Mouse (Mus musculus): Measurements from ENCODE around the gene Olfr548-ps1.

GRCm38 (mm10) chr7:102564999-102565997 lies 24.6 kb downstream of the Olfr548-ps1 start, which contains the start of gene Trim21:
- TF ChIP-seq CTCF (IDR thresholded peaks at IDR 0.05; ENCODE audit: borderline replicate concordance, insufficient read depth, low read length) (no peak), POLR2A (IDR thresholded peaks at IDR 0.05; ENCODE audit: low read depth, low read length) (peak; percentile 68)

Measured in embryonic fibroblast, embryonic 13.5 days (primary cell).